Mouse (Mus musculus): ENCODE measurements around the gene Arhgap24.

Gene Arhgap24

GRCm38 (mm10) chr5:102481215-102482211 is at the start of gene Arhgap24:
TSS of gene Arhgap24 (plus strand) at chr5:102481391.
- DNase-seq: peak; percentile 87

GRCm38 (mm10) chr5:102434182-102434581 is 47.0 kb upstream of the Arhgap24 start:
- no peak for DNase-seq

GRCm38 (mm10) chr5:102436581-102436980 is 44.6 kb upstream of the Arhgap24 start:
- peak; percentile 23 for DNase-seq

- no peak for DNase-seq
Measured at GRCm38 (mm10) chr5:102439119-102439877, 41.9 kb upstream of the Arhgap24 start.

GRCm38 (mm10) chr5:102447436-102447835 is 33.8 kb upstream of the Arhgap24 start:
- DNase-seq: no peak

GRCm38 (mm10) chr5:102450897-102451296 is 30.3 kb upstream of the Arhgap24 start:
- DNase-seq: no peak

- DNase-seq: no peak
Measured at GRCm38 (mm10) chr5:102452079-102452797, 29.0 kb upstream of the Arhgap24 start.

- no peak for DNase-seq
Measured at GRCm38 (mm10) chr5:102453324-102453723, 27.9 kb upstream of the Arhgap24 start.

GRCm38 (mm10) chr5:102455247-102455646 is 25.9 kb upstream of the Arhgap24 start:
- peak; percentile 20 for DNase-seq

- no peak for DNase-seq
Measured at GRCm38 (mm10) chr5:102460452-102461197, 20.6 kb upstream of the Arhgap24 start.

GRCm38 (mm10) chr5:102462948-102463347 is 18.2 kb upstream of the Arhgap24 start:
- DNase-seq: no peak

GRCm38 (mm10) chr5:102465372-102465771 is 15.8 kb upstream of the Arhgap24 start:
- DNase-seq: no peak

- DNase-seq: no peak
Measured at GRCm38 (mm10) chr5:102468292-102468691, 12.9 kb upstream of the Arhgap24 start.

GRCm38 (mm10) chr5:102470284-102470683 is 10.9 kb upstream of the Arhgap24 start:
- no peak for DNase-seq

GRCm38 (mm10) chr5:102478076-102478475 is 3.1 kb upstream of the Arhgap24 start:
- no peak for DNase-seq

- no peak for DNase-seq
Measured at GRCm38 (mm10) chr5:102483285-102483975, 2.2 kb downstream of the Arhgap24 start.

- no peak for DNase-seq
Measured at GRCm38 (mm10) chr5:102491554-102491953, 10.4 kb downstream of the Arhgap24 start.

GRCm38 (mm10) chr5:102492152-102492551 is 11.0 kb downstream of the Arhgap24 start:
- DNase-seq: no peak

GRCm38 (mm10) chr5:102494827-102495226 is 13.6 kb downstream of the Arhgap24 start:
- DNase-seq: no peak

- DNase-seq: no peak
Measured at GRCm38 (mm10) chr5:102497205-102497604, 16.0 kb downstream of the Arhgap24 start.

GRCm38 (mm10) chr5:102498747-102499146 is 17.6 kb downstream of the Arhgap24 start:
- no peak for DNase-seq

- DNase-seq: no peak
Measured at GRCm38 (mm10) chr5:102502333-102502732, 21.1 kb downstream of the Arhgap24 start.
